Mouse (Mus musculus) cerebral cortex, adult 2 months (tissue): ENCODE measurements around the gene Cep57.

Experiments used
- WGBS: fragments of 180-500 bp; shearing (Covaris S2); methylation state at CpG from one replicate; pipeline ENCODE4 v1.1.7; 2018; 5-methylcytosine and 5-hydroxymethylcytosine counted together

Cep57 gene

DNA sequence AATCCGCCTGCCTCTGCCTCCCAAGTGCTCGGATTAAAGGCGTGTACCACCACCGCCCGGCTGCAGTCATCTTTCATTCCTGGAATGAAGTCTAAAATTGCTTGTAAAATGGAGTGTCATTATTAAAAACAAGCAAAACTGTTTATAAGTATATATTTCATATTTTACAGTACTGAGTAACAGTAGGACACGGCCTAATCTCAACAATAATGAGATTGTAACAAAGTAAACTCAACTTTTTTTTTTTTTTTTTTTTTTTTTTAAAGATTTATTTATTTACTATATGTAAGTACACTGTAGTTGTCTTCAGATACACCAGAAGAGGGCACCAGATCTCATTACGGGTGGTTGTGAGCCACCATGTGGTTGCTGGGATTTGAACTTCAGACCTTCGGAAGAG, 36.0 kb downstream of the Cep57 start:
- 96% methylated on average over 8 of the region's 8 CpGs for WGBS

DNA sequence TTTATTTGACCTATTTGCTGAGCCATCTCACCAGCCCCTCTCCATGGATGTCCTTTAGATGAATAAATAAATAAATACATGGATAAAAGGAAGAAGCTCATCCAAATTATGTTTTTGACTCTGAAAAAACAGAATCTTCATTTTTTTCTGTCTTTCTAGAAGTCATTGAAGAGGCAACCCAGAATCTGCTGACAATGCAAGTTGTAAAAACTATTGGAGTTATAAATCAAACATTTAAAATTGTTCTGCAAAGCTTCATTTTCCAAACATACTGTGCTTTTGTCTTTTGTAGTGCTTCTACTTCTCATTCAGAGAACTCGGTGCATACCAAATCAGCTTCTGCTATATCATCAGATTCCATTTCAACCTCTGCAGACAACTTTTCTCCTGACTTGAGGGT, 44.9 kb downstream of the Cep57 start:
- 78% methylated on average over 1 of the region's 1 CpGs for WGBS

DNA sequence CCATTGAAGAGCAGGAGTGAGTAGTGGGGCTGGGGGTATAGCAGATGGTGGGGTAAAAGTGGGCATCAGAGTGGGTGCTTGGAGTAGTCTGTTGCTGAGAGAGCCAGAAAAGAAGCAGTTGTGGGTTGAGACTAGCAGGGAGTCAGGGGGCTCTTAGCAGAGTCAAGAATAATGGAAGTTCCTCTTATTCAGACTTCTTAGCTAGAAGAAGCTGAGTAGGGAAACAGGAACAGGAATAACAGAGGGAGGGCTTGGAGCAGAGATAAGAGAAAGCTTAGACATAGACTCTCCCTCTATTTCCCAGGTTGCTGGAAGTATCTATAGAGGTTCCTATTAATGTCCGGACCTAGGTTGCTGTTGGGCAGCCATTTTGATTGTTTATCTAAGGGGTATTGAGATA, 52.2 kb downstream of the Cep57 start:
- 71% methylated on average over 1 of the region's 1 CpGs for WGBS

DNA sequence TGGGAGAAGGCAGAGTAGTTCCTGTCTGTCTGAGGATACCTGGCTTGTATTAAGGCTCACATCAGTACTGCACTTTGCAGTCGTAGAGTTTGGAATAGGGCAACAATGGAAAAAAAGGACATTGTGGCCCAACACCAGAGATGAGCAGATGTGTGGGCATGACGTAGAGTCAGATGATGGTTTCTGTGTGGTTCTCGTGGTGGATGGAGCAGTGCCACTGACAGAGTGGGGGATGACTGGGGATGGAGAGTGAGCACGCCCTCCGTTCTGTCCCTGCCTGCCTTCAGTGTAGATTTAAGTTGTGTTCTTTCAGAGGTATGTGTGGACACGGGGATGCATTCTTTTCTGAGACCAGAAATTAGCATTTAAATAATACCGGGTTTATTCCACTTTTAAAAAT, 60.3 kb downstream of the Cep57 start:
- WGBS = 77% methylated on average over 7 of the region's 7 CpGs

DNA sequence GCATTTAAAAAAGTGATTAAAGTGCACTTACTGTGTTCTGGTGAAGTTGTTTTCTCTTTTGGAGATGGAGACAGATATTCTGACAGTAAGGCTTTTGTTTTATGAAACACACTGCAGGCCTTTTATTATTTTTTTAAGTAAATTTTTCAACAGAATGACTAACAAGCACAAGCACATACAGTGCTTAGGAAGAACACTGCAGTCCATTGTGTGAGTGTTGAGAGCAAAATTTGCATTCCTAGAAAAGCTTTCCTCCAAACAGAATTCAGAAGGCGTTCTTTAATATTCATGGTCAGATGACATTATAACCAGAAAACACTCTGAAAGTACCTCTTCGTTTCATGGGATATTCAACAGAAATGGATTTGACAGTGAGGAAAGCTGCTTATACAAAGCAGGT, 61.3 kb downstream of the Cep57 start:
- WGBS = 53% methylated on average over 2 of the region's 2 CpGs

DNA sequence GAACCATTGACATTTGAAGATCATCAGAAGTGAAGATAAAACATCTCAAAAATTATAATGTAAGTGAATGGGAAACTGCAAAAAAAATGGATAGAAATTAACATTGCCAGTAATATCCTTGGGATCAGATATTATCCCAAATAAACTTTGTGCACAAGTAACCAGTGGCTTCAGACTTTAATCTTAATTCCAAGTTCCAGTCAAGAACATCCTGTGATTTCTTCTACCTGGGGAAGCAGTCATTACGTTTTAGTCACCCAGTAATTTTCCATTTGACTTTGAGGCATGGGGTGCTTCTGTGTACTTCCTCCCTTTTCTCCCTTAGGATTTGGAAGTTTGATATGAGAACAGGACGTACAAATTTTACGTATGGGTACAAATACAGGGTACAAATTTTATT, 66.5 kb downstream of the Cep57 start:
- WGBS = 83% methylated on average over 3 of the region's 3 CpGs
